Mouse (Mus musculus): ENCODE results near the gene Slc35b4. TPM values are rescaled to one million over a fixed set of nuclear protein-coding genes. Genes with fewer than 3 reads are reported as not detected.
A peak's percentile ranks its signal among the peaks of the same experiment; 100 is the strongest.

Slc35b4 gene
- polyA plus RNA-seq, 1 experiment from 2014 or later, result 24.3 TPM

- no peak overlapping the region for H3K4me3 ChIP-seq (ENCODE audit: low read depth, low read length)
- no peak for TF ChIP-seq CTCF (IDR thresholded peaks at IDR 0.05)
- TF ChIP-seq EP300 (IDR thresholded peaks at IDR 0.05), result no peak
- H3K36me3 ChIP-seq (ENCODE audit: insufficient read depth, low read length), result no peaks in the 10 kb centered on the region
- no peak overlapping the region for H3K4me2 ChIP-seq (replicated peaks; ENCODE audit: low read depth, low read length)
- H3K9ac ChIP-seq (replicated peaks; ENCODE audit: low read depth), result no peak overlapping the region
- ATAC-seq (no peak), DNase-seq (ENCODE audit: low spot score) (no peak)
- WGBS, result 87% methylated on average over 3 of the region's 3 CpGs
- H3K9me3 ChIP-seq (ENCODE audit: low read length), result 0 out of 2 replicates have a peak, but pooled peaks cover 4% of the 10 kb centered on the region
- no peaks in the 10 kb centered on the region; the same call in 1 of the 2 replicates for H3K4me1 ChIP-seq (ENCODE audit: insufficient read depth, low read depth, low read length)
- no peaks in the 10 kb centered on the region for H3K27me3 ChIP-seq (replicated peaks; ENCODE audit: insufficient read depth, low read length)
- no peak overlapping the region for H3K27ac ChIP-seq (ENCODE audit: low read length)
Measured at GRCm38 (mm10) chr6:34148021-34148420, 28.9 kb downstream of the Slc35b4 start.

- ATAC-seq, result no peak
- no peak overlapping the region for H3K4me3 ChIP-seq (ENCODE audit: low read depth, low read length)
- 0 out of 2 replicates have a peak, but pooled peaks cover 4% of the 10 kb centered on the region for H3K9me3 ChIP-seq (ENCODE audit: low read length)
- peak overlapping the region; percentile 28; the same call in 1 of the 2 replicates for H3K4me2 ChIP-seq (replicated peaks; ENCODE audit: low read depth, low read length)
- H3K27ac ChIP-seq (ENCODE audit: low read length), result no peak overlapping the region
- H3K27me3 ChIP-seq (replicated peaks; ENCODE audit: insufficient read depth, low read length), result no peaks in the 10 kb centered on the region
- DNase-seq (ENCODE audit: low spot score), result peak; percentile 36
- no peaks in the 10 kb centered on the region for H3K36me3 ChIP-seq (ENCODE audit: insufficient read depth, low read length)
- 28% methylated on average over 6 of the region's 6 CpGs for WGBS
- no peaks in the 10 kb centered on the region; the same call in 1 of the 2 replicates for H3K4me1 ChIP-seq (ENCODE audit: insufficient read depth, low read depth, low read length)
- TF ChIP-seq CTCF (IDR thresholded peaks at IDR 0.05), result no peak
- no peak for TF ChIP-seq EP300 (IDR thresholded peaks at IDR 0.05)
- H3K9ac ChIP-seq (replicated peaks; ENCODE audit: low read depth), result no peak overlapping the region
Measured at GRCm38 (mm10) chr6:34146042-34146441, 30.9 kb downstream of the Slc35b4 start.

GRCm38 (mm10) chr6:34142931-34143330, 34.0 kb downstream of the Slc35b4 start:
- Histone ChIP-seq H3K4me2 (replicated peaks; ENCODE audit: low read depth, low read length) (no peak overlapping the region), H3K4me1 (ENCODE audit: insufficient read depth, low read depth, low read length) (no peaks in the 10 kb centered on the region; the same call in 1 of the 2 replicates), H3K9ac (replicated peaks; ENCODE audit: low read depth) (no peak overlapping the region), H3K9me3 (ENCODE audit: low read length) (0 out of 2 replicates have a peak, but pooled peaks cover 4% of the 10 kb centered on the region), H3K36me3 (ENCODE audit: insufficient read depth, low read length) (no peaks in the 10 kb centered on the region), H3K27me3 (replicated peaks; ENCODE audit: insufficient read depth, low read length) (no peaks in the 10 kb centered on the region), H3K4me3 (ENCODE audit: low read depth, low read length) (no peak overlapping the region), H3K27ac (ENCODE audit: low read length) (no peak overlapping the region)
- TF ChIP-seq EP300 (IDR thresholded peaks at IDR 0.05) (no peak), CTCF (IDR thresholded peaks at IDR 0.05) (no peak)
- WGBS, result 80% methylated on average over 11 of the region's 11 CpGs
- DNase-seq (ENCODE audit: low spot score) (no peak), ATAC-seq (no peak)

- Histone ChIP-seq H3K4me3 (ENCODE audit: low read depth, low read length) (no peak overlapping the region), H3K4me2 (replicated peaks; ENCODE audit: low read depth, low read length) (no peak overlapping the region), H3K27ac (ENCODE audit: low read length) (no peak overlapping the region), H3K9me3 (ENCODE audit: low read length) (no peaks in the 10 kb centered on the region), H3K27me3 (replicated peaks; ENCODE audit: insufficient read depth, low read length) (no peaks in the 10 kb centered on the region), H3K4me1 (ENCODE audit: insufficient read depth, low read depth, low read length) (no peaks in the 10 kb centered on the region), H3K36me3 (ENCODE audit: insufficient read depth, low read length) (no peaks in the 10 kb centered on the region), H3K9ac (replicated peaks; ENCODE audit: low read depth) (no peak overlapping the region)
- DNase-seq (ENCODE audit: low spot score) (no peak), ATAC-seq (no peak)
- 62% methylated on average over 3 of the region's 3 CpGs for WGBS
- no peak for TF ChIP-seq EP300 (IDR thresholded peaks at IDR 0.05)
- TF ChIP-seq CTCF (IDR thresholded peaks at IDR 0.05), result no peak
Measured at GRCm38 (mm10) chr6:34138366-34138765, 38.5 kb downstream of the Slc35b4 start.

GRCm38 (mm10) chr6:34132391-34132790, 44.5 kb downstream of the Slc35b4 start:
- ATAC-seq (no peak), DNase-seq (ENCODE audit: low spot score) (no peak)
- no peaks in the 10 kb centered on the region for H3K4me1 ChIP-seq (ENCODE audit: insufficient read depth, low read depth, low read length)
- no peak overlapping the region for H3K9ac ChIP-seq (replicated peaks; ENCODE audit: low read depth)
- H3K9me3 ChIP-seq (ENCODE audit: low read length), result no peaks in the 10 kb centered on the region
- H3K27me3 ChIP-seq (replicated peaks; ENCODE audit: insufficient read depth, low read length), result no peaks in the 10 kb centered on the region
- no peak overlapping the region for H3K27ac ChIP-seq (ENCODE audit: low read length)
- H3K4me2 ChIP-seq (replicated peaks; ENCODE audit: low read depth, low read length), result no peak overlapping the region
- H3K4me3 ChIP-seq (ENCODE audit: low read depth, low read length), result no peak overlapping the region
- 85% methylated on average over 9 of the region's 9 CpGs for WGBS
- no peaks in the 10 kb centered on the region for H3K36me3 ChIP-seq (ENCODE audit: insufficient read depth, low read length)
- TF ChIP-seq CTCF (IDR thresholded peaks at IDR 0.05) (no peak), EP300 (IDR thresholded peaks at IDR 0.05) (no peak)

- no peaks in the 10 kb centered on the region for H3K36me3 ChIP-seq (ENCODE audit: insufficient read depth, low read length)
- TF ChIP-seq EP300 (IDR thresholded peaks at IDR 0.05) (no peak), CTCF (IDR thresholded peaks at IDR 0.05) (no peak)
- WGBS, result 43% methylated on average over 2 of the region's 2 CpGs
- no peak overlapping the region for H3K4me3 ChIP-seq (ENCODE audit: low read depth, low read length)
- no peak for ATAC-seq
- no peak for DNase-seq (ENCODE audit: low spot score)
- no peak overlapping the region for H3K27ac ChIP-seq (ENCODE audit: low read length)
- H3K4me2 ChIP-seq (replicated peaks; ENCODE audit: low read depth, low read length), result no peak overlapping the region
- no peaks in the 10 kb centered on the region for H3K4me1 ChIP-seq (ENCODE audit: insufficient read depth, low read depth, low read length)
- H3K27me3 ChIP-seq (replicated peaks; ENCODE audit: insufficient read depth, low read length), result no peaks in the 10 kb centered on the region
- H3K9ac ChIP-seq (replicated peaks; ENCODE audit: low read depth), result no peak overlapping the region
- no peaks in the 10 kb centered on the region for H3K9me3 ChIP-seq (ENCODE audit: low read length)
Measured at GRCm38 (mm10) chr6:34129261-34129660, 47.6 kb downstream of the Slc35b4 start.

- no peaks in the 10 kb centered on the region for H3K9me3 ChIP-seq (ENCODE audit: low read length)
- DNase-seq (ENCODE audit: low spot score), result no peak
- H3K36me3 ChIP-seq (ENCODE audit: insufficient read depth, low read length), result no peaks in the 10 kb centered on the region
- H3K27me3 ChIP-seq (replicated peaks; ENCODE audit: insufficient read depth, low read length), result no peaks in the 10 kb centered on the region
- no peak overlapping the region for H3K4me2 ChIP-seq (replicated peaks; ENCODE audit: low read depth, low read length)
- WGBS, result 72% methylated on average over 2 of the region's 2 CpGs
- no peak overlapping the region for H3K27ac ChIP-seq (ENCODE audit: low read length)
- ATAC-seq, result no peak
- H3K9ac ChIP-seq (replicated peaks; ENCODE audit: low read depth), result no peak overlapping the region
- no peak overlapping the region for H3K4me3 ChIP-seq (ENCODE audit: low read depth, low read length)
- H3K4me1 ChIP-seq (ENCODE audit: insufficient read depth, low read depth, low read length), result no peaks in the 10 kb centered on the region
- TF ChIP-seq EP300 (IDR thresholded peaks at IDR 0.05) (no peak), CTCF (IDR thresholded peaks at IDR 0.05) (no peak)
Measured at GRCm38 (mm10) chr6:34124401-34124800, 52.5 kb downstream of the Slc35b4 start.

All from lung, postnatal 0 days (tissue).